Mouse (Mus musculus): ENCODE results near the gene Fam122a.

DNA sequence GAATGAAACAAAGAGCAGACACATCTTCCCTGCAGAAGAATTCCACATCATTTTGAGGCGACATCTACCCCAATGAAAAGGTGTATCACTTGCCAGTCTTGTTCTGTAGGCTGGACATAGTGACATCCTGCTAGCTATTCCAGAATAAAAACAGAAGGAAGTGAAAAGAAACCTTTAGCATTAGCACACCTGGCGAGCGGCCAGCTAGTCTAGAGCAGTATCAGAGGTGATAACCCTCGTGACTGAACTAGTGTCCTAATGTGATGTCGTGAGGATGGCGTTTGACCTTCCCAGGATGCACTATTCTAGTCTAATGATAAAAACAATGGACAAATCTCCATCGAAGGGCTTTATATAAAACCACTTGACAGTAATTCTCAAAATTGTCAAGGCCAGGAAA is 44.8 kb upstream of the Fam122a start:
- no peak for TF ChIP-seq CTCF (IDR thresholded peaks at IDR 0.05; ENCODE audit: extremely low read depth, insufficient read depth, low read length)
- TF ChIP-seq POLR2A (IDR thresholded peaks at IDR 0.05; ENCODE audit: extremely low read depth, insufficient read depth, low read length) = no peak
